Mouse (Mus musculus) liver, embryonic 12.5 days (tissue): ENCODE measurements around the gene Bysl. TPM values are rescaled to one million over a fixed set of nuclear protein-coding genes. Genes with fewer than 3 reads are reported as not detected.

Experiments used
- ATAC-seq: fragments of 200-750 bp; cut with Nextera tagmentation; 2 replicates; pipeline ENCODE4 v1.8.0; 2017; ENCODE audit warnings: moderate number of reproducible peaks, mild to moderate bottlenecking, moderate library complexity
- H3K27ac ChIP-seq: fragments of 300-500 bp; sonication (generic); 2 replicates; pipeline ENCODE4 v1.5.1; 2016; ENCODE audit warnings: mild to moderate bottlenecking
- H3K27me3 ChIP-seq: fragments of 300-500 bp; sonication (generic); replicated peaks from 2 replicates; pipeline ENCODE4 v1.6.1; 2016; ENCODE audit warnings: mild to moderate bottlenecking, moderate library complexity
- H3K36me3 ChIP-seq: fragments of 300-500 bp; sonication (generic); 2 replicates; pipeline ENCODE4 v1.6.1; 2016; ENCODE audit warnings: mild to moderate bottlenecking, moderate library complexity
- H3K4me1 ChIP-seq: fragments of 300-500 bp; sonication (generic); 2 replicates; pipeline ENCODE4 v1.6.1; 2016
- H3K4me2 ChIP-seq: fragments of 300-500 bp; sonication (generic); 2 replicates; pipeline ENCODE4 v1.6.1; 2016; ENCODE audit warnings: mild to moderate bottlenecking, moderate library complexity
- H3K4me3 ChIP-seq: fragments of 300-500 bp; sonication (generic); 2 replicates; pipeline ENCODE4 v1.5.1; 2016; ENCODE audit warnings: mild to moderate bottlenecking, moderate library complexity
- H3K9ac ChIP-seq: fragments of 300-500 bp; sonication (generic); 2 replicates; pipeline ENCODE4 v1.6.1; 2016; ENCODE audit warnings: mild to moderate bottlenecking, moderate library complexity
- H3K9me3 ChIP-seq: fragments of 300-500 bp; sonication (generic); replicated peaks from 2 replicates; pipeline ENCODE4 v1.6.1; 2016; ENCODE audit warnings: mild to moderate bottlenecking, moderate library complexity
- WGBS: fragments of 180-500 bp; shearing (Covaris S2); methylation state at CpG from one replicate; pipeline ENCODE4 v1.1.7; 2016; ENCODE audit not compliant: insufficient replicate concordance; 5-methylcytosine and 5-hydroxymethylcytosine counted together
- polyA plus RNA-seq: library from polyadenylated mRNA; unstranded; fragments of >200 nt; fragmentation: Nextera tagmentation; extraction: Ambion mirVana; gene quantifications from 2 replicates; pipeline ENCODE4 v1.2.1, GENCODE M21; 2016

Gene Bysl
- polyA plus RNA-seq, 1 experiment from 2014 or later = 35.2 TPM

DNA sequence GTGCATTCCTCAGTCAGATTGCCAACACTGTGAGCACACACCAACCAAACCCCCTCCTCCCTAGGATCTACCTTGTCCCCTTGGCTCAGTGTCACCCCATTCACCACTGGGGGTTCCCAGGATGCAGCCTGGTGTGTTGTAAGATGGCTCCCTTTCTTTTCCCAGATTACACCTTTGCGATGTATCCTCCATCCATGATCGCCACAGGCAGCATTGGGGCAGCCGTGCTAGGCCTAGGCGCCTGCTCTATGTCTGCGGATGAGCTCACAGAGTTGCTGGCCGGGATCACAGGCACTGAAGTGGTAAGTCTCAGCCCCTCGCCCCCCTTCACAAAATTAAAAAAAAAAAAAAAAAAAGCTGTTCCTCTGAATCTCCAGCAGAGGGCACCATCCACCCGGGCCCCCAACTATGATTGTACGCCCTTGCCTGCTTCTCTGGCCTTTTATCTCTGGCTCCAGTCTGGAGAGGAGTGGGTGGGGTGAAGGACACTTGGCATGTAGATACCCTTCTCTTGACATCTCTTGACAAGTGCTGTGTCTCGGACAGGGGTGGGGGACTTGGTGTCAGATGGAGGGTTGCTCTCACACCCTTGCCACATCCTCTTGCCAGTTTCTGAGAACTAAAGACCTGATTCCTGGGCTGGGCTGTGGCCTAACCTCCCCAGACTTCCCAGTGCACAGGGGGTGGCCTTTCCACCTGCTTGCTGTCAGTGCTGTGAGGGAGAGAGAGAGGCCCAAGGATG, 13.3 kb downstream of the Bysl start:
- peak; percentile 76 for ATAC-seq
- H3K27me3 ChIP-seq = no peaks in the 10 kb centered on the region
- H3K4me2 ChIP-seq = peak overlapping the region; percentile 94
- peak overlapping the region; percentile 96 for H3K4me3 ChIP-seq
- H3K4me1 ChIP-seq = peaks cover 78% of the 10 kb centered on the region
- H3K9ac ChIP-seq = peak overlapping the region; percentile 99
- H3K27ac ChIP-seq = peak overlapping the region; percentile 99
- WGBS = 16% methylated on average over 10 of the region's 10 CpGs
- no peaks in the 10 kb centered on the region for H3K9me3 ChIP-seq
- peaks cover 81% of the 10 kb centered on the region for H3K36me3 ChIP-seq

DNA sequence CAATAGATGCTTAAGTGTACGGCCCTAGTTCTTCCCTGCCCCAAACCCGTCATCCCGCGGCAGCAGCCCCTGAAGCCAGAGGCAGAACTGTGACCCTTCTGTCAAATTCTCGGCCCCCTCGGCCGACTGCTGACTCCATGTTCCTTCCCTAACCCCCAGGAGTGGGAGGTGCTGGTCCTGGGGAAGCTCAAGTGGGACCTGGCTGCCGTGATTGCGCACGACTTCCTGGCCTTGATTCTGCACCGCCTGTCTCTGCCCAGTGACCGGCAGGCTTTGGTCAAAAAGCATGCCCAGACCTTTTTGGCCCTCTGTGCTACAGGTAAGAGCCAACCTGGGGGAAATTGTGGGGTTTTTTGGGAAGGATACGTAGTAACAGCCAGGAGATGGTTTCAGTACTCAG, 14.0 kb downstream of the Bysl start:
- H3K4me1 ChIP-seq = peaks cover 82% of the 10 kb centered on the region
- H3K4me2 ChIP-seq = peak overlapping the region; percentile 94
- 55% methylated on average over 13 of the region's 13 CpGs for WGBS
- H3K27ac ChIP-seq = peak overlapping the region; percentile 99
- peak overlapping the region; percentile 99 for H3K9ac ChIP-seq
- no peaks in the 10 kb centered on the region for H3K27me3 ChIP-seq
- peaks cover 74% of the 10 kb centered on the region for H3K36me3 ChIP-seq
- H3K9me3 ChIP-seq = no peaks in the 10 kb centered on the region
- H3K4me3 ChIP-seq = peak overlapping the region; percentile 96
- ATAC-seq = no peak

DNA sequence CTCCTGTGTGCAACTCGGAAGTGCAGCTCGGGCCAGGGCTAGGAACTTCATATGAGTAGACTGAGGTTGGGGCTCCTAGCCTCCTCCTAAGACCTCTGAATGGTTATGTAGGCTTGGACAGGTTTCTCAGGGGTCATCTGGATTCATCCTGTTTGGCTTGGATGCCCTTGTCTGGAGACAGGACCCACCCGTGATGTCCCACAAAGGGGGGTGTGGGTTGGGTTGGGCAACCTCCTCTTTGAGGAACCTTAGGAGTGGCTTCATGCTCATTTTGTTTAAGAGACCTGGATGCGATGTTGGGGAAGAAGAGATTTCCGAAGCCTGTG, 14.5 kb downstream of the Bysl start:
- Histone ChIP-seq H3K4me1 (peaks cover 82% of the 10 kb centered on the region), H3K4me2 (peak overlapping the region; percentile 94), H3K9me3 (no peaks in the 10 kb centered on the region), H3K27ac (peak overlapping the region; percentile 99), H3K36me3 (peaks cover 69% of the 10 kb centered on the region), H3K9ac (peak overlapping the region; percentile 99), H3K4me3 (peak overlapping the region; percentile 96), H3K27me3 (no peaks in the 10 kb centered on the region)
- no peak for ATAC-seq
- 41% methylated on average over 5 of the region's 5 CpGs for WGBS

GRCm38 (mm10) chr17:47596162-47596838, 15.0 kb downstream of the Bysl start:
- peaks cover 64% of the 10 kb centered on the region for H3K36me3 ChIP-seq
- H3K27me3 ChIP-seq = no peaks in the 10 kb centered on the region
- 27% methylated on average over 6 of the region's 6 CpGs for WGBS
- peaks cover 82% of the 10 kb centered on the region for H3K4me1 ChIP-seq
- H3K9ac ChIP-seq = peak overlapping the region; percentile 99
- H3K4me3 ChIP-seq = peak overlapping the region; percentile 96
- H3K27ac ChIP-seq = peak overlapping the region; percentile 99
- no peak for ATAC-seq
- H3K4me2 ChIP-seq = peak overlapping the region; percentile 94
- H3K9me3 ChIP-seq = no peaks in the 10 kb centered on the region

DNA sequence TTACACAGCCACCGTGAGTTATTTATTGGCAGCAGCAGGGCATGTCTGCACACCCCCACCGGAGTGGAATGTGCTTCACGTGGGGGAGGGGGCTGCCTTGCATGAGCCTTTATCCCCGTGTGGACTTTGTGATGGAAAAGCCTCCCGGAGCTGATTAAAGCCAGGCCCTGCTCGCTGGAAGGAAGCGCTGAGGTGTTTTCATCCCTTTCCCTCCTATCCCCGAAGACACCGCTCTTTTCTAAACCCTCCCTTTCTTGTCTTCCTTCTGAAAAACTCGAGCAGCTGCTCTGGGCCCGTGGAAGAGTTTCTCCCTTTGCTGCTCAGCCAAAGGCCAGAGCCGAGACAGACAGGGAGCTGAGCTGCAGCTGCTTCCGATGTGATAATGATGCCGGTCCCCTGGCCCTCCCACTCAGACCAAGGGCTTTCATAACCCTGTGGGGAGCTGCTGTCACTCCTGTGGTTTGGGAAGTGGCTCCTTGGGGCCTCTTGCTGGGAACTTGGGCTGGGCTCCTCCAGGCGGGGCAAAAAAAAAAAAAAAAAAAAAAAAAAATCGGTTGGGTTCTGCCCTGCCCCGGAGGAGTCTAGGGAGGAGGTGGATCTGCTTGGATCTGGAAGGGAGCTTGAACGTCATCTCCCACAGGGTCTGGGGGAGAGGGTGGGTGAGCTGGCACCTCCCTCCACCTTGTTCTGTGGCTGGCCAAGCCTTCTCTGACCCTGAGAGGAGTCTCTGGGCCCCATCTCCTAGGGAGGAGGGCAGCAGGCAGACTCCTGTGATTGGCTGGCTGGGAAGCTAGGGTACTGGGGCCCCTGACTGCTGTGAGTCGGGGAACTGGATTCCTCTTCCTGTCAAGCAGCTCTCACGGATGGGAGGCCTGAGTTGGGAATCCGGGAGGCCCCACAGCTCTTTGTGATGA, 15.8 kb downstream of the Bysl start:
- peak overlapping the region; percentile 96 for H3K4me3 ChIP-seq
- peaks cover 82% of the 10 kb centered on the region for H3K4me1 ChIP-seq
- H3K27me3 ChIP-seq = no peaks in the 10 kb centered on the region
- peak overlapping the region; percentile 99 for H3K9ac ChIP-seq
- no peaks in the 10 kb centered on the region for H3K9me3 ChIP-seq
- WGBS = under 1% methylated on average over 21 of the region's 21 CpGs
- peak overlapping the region; percentile 99 for H3K27ac ChIP-seq
- peak overlapping the region; percentile 94 for H3K4me2 ChIP-seq
- H3K36me3 ChIP-seq = peaks cover 56% of the 10 kb centered on the region
- ATAC-seq = peak; percentile 78

DNA sequence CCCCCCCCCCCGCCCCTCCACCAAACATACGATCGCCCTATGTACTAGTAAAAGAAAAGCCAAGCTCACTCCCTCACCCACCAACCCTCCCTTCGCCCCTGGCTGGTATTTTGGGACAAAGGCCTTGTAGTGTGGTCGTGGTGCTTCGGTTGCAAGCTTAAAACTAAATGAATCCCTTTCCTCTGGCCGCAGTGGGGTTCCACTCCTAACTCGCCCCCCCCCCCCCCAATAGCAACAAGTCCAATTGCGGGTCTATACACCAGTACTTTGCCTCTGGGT, 16.4 kb downstream of the Bysl start:
- peak overlapping the region; percentile 96 for H3K4me3 ChIP-seq
- peak overlapping the region; percentile 99 for H3K27ac ChIP-seq
- no peaks in the 10 kb centered on the region for H3K27me3 ChIP-seq
- H3K9ac ChIP-seq = peak overlapping the region; percentile 99
- WGBS = 2% methylated on average over 8 of the region's 9 CpGs
- H3K4me2 ChIP-seq = peak overlapping the region; percentile 94
- peaks cover 50% of the 10 kb centered on the region for H3K36me3 ChIP-seq
- peaks cover 78% of the 10 kb centered on the region for H3K4me1 ChIP-seq
- no peaks in the 10 kb centered on the region for H3K9me3 ChIP-seq
- no peak for ATAC-seq

- H3K4me1 ChIP-seq = peaks cover 78% of the 10 kb centered on the region
- peaks cover 45% of the 10 kb centered on the region for H3K36me3 ChIP-seq
- H3K27ac ChIP-seq = peak overlapping the region; percentile 99
- peak overlapping the region; percentile 96 for H3K4me3 ChIP-seq
- no peaks in the 10 kb centered on the region for H3K27me3 ChIP-seq
- H3K4me2 ChIP-seq = peak overlapping the region; percentile 94
- under 1% methylated on average over 41 of the region's 43 CpGs for WGBS
- H3K9me3 ChIP-seq = no peaks in the 10 kb centered on the region
- peak overlapping the region; percentile 99 for H3K9ac ChIP-seq
- no peak for ATAC-seq
Observed at GRCm38 (mm10) chr17:47594183-47594968, 16.9 kb downstream of the Bysl start.

DNA sequence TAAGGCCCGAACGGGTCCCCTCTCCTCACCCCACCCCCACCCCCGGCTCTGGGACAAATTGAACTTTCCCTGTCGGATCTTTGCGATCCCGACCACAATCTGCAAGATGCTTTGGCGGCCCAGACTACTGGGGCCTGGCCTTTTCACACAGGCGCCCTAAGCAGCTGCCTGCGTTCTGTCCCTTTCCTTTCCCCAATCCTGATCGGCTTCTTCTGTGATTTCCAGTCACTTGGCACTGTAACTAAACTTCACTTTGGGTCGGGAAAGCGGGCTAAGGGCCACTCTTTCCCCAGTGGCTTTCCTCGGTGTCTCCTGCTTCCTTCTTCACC, 17.5 kb downstream of the Bysl start:
- no peaks in the 10 kb centered on the region for H3K9me3 ChIP-seq
- H3K4me1 ChIP-seq = peaks cover 78% of the 10 kb centered on the region

DNA sequence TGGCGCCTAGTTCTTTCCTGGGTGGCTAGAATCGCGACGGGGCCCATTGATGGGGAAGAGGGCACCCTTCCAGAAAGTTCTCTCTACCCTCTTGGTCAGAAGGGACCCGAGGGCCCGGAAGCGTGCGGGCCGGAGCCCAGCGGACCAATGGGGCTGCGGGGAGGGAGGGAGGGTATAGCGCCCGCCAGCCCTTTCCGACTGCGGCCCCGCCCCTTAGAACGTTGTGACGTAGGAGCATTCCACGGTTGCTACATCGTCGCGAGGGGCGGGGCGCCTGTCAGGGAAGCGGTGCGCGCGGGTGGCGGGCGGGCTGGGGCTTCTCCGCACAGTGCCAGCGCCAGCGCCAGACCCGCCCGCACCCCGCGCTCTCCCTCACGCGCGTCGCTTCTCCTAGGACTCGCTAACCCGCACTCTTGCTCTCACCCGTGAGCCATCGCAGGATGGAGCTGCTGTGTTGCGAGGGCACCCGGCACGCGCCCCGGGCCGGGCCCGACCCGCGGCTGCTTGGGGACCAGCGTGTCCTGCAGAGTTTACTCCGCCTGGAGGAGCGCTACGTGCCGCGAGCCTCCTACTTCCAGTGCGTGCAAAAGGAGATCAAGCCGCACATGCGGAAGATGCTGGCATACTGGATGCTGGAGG, 18.0 kb downstream of the Bysl start:
- Histone ChIP-seq H3K27ac (peak overlapping the region; percentile 99), H3K9me3 (no peaks in the 10 kb centered on the region), H3K4me3 (peak overlapping the region; percentile 96), H3K4me2 (peak overlapping the region; percentile 94), H3K4me1 (peaks cover 75% of the 10 kb centered on the region), H3K36me3 (peaks cover 34% of the 10 kb centered on the region), H3K27me3 (no peaks in the 10 kb centered on the region), H3K9ac (peak overlapping the region; percentile 99)
- ATAC-seq = peak; percentile 75
- 2% methylated on average over 63 of the region's 63 CpGs for WGBS

More for the DNA sequence above, 17.5 kb downstream of the Bysl start:
- no peak for ATAC-seq
- H3K27me3 ChIP-seq = no peaks in the 10 kb centered on the region
- peak overlapping the region; percentile 96 for H3K4me3 ChIP-seq
- peaks cover 39% of the 10 kb centered on the region for H3K36me3 ChIP-seq
- peak overlapping the region; percentile 99 for H3K9ac ChIP-seq
- H3K27ac ChIP-seq = peak overlapping the region; percentile 99
- WGBS = 0% methylated on average over 13 of the region's 13 CpGs
- peak overlapping the region; percentile 94 for H3K4me2 ChIP-seq

DNA sequence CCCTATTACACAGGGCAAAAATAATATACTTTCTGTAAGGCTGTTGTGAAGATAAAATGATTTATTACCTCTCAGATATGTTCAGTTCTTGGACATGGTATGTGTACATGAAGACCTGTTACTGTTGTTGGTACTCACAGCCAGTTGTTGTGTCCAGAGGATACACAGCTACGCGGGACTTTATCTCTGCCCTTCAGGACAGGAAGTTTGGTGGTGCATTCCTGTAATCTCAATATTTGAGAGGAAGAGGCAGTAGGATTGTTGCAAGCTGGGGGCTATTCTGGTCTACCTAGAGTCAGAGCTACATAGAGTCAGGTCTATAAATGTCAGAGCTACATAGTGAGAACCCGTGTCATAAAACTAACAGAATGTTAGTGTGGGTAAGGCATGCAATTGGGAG, 20.2 kb downstream of the Bysl start:
- no peak for ATAC-seq
- Histone ChIP-seq H3K27me3 (no peaks in the 10 kb centered on the region), H3K4me1 (peaks cover 53% of the 10 kb centered on the region), H3K9ac (peak overlapping the region; percentile 42; the same call in 1 of the 2 replicates), H3K27ac (peak overlapping the region; percentile 99), H3K4me2 (peak overlapping the region; percentile 16), H3K36me3 (peaks cover 12% of the 10 kb centered on the region), H3K9me3 (no peaks in the 10 kb centered on the region), H3K4me3 (no peak overlapping the region)
- WGBS = 14% methylated on average over 3 of the region's 3 CpGs

GRCm38 (mm10) chr17:47588517-47588916, 22.8 kb downstream of the Bysl start:
- no peaks in the 10 kb centered on the region for H3K9me3 ChIP-seq
- no peak for ATAC-seq
- H3K27ac ChIP-seq = no peak overlapping the region
- no peak overlapping the region for H3K9ac ChIP-seq
- H3K27me3 ChIP-seq = no peaks in the 10 kb centered on the region
- no peak overlapping the region for H3K4me3 ChIP-seq
- 74% methylated on average over 8 of the region's 8 CpGs for WGBS
- no peaks in the 10 kb centered on the region for H3K36me3 ChIP-seq
- no peak overlapping the region for H3K4me2 ChIP-seq
- H3K4me1 ChIP-seq = peaks cover 55% of the 10 kb centered on the region
